Mouse (Mus musculus): Measurements from ENCODE around the gene Nme7.

DNA sequence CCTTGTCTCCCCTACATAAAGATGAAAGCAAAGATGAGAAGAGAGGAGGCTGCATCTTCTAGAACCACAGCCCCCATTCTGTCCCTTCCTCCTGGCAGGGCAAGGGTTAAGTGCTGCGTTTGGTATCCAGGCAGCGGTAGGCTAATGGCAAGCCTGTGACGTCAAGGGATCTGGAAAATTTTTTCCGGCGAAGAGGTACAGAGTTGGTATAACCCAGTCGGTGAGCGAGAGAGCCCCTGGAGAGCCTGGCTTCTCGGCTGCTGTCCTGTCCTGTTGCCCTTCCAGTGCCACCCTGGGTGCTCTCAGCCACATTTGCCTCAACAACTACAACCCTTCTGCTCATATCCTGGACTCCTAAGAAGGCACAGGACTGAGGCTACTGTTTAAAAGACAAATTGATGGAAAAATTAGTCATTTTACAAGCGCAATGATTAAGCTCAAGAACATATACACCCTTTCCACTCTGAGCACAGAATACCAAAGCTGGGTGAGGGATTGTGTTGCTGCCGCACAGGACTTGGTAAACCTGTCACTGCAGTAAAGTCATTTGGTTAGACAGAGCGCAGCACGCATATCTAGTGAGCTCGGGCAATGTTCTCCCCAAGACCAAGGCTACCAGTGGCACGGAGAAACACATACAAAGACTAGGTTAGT is 151.0 kb downstream of the Nme7 start:
- TF ChIP-seq CTCF (IDR thresholded peaks at IDR 0.05; ENCODE audit: low read depth) (no peak), EP300 (optimal IDR thresholded peaks at IDR 0.05) (no peak)
